Mouse (Mus musculus) splenic B cell, adult 2 months (primary cell): ENCODE results near the gene Gm10320.

Experiments used
- DNase-seq: peaks from one replicate; pipeline ENCODE4 v3.0.0-alpha.2; 2011; ENCODE audit warnings: low read depth, low spot score
- H3K27me3 ChIP-seq: 2 replicates; pipeline ENCODE4 v1.6.1; 2012; ENCODE audit warnings: mild to moderate bottlenecking, low read length, moderate library complexity, mixed read lengths; ENCODE audit not compliant: control insufficient read depth, poor library complexity, insufficient read depth, severe bottlenecking
- H3K36me3 ChIP-seq: 2 replicates; pipeline ENCODE4 v1.6.1; 2012; ENCODE audit warnings: mild to moderate bottlenecking, low read length, moderate library complexity, mixed read lengths; ENCODE audit not compliant: control insufficient read depth, poor library complexity, insufficient read depth, severe bottlenecking

Gm10320 gene

GRCm38 (mm10) chr13:98461467-98461866, 30.3 kb downstream of the Gm10320 start:
- H3K27me3 ChIP-seq = no peaks in the 10 kb centered on the region
- H3K36me3 ChIP-seq = no peaks in the 10 kb centered on the region
- no peak for DNase-seq

- Histone ChIP-seq H3K27me3 (no peaks in the 10 kb centered on the region), H3K36me3 (no peaks in the 10 kb centered on the region)
- no peak for DNase-seq
These were observed 35.4 kb downstream of the Gm10320 start for GRCm38 (mm10) chr13:98456398-98456797.

- no peaks in the 10 kb centered on the region for H3K36me3 ChIP-seq
- no peak for DNase-seq
- no peaks in the 10 kb centered on the region for H3K27me3 ChIP-seq
These were observed 36.2 kb downstream of the Gm10320 start for GRCm38 (mm10) chr13:98455646-98456045.

GRCm38 (mm10) chr13:98454224-98454967, 37.4 kb downstream of the Gm10320 start:
- Histone ChIP-seq H3K27me3 (no peaks in the 10 kb centered on the region), H3K36me3 (no peaks in the 10 kb centered on the region)
- no peak for DNase-seq

GRCm38 (mm10) chr13:98453146-98453545, 38.7 kb downstream of the Gm10320 start:
- H3K36me3 ChIP-seq = no peaks in the 10 kb centered on the region
- H3K27me3 ChIP-seq = no peaks in the 10 kb centered on the region
- DNase-seq = no peak

GRCm38 (mm10) chr13:98448696-98449095, 43.1 kb downstream of the Gm10320 start:
- no peak for DNase-seq
- H3K27me3 ChIP-seq = no peaks in the 10 kb centered on the region
- no peaks in the 10 kb centered on the region for H3K36me3 ChIP-seq

GRCm38 (mm10) chr13:98447741-98448140, 44.1 kb downstream of the Gm10320 start:
- no peak for DNase-seq
- no peaks in the 10 kb centered on the region for H3K27me3 ChIP-seq
- H3K36me3 ChIP-seq = no peaks in the 10 kb centered on the region

- H3K36me3 ChIP-seq = no peaks in the 10 kb centered on the region
- H3K27me3 ChIP-seq = no peaks in the 10 kb centered on the region
- DNase-seq = no peak
These were observed 46.2 kb downstream of the Gm10320 start for GRCm38 (mm10) chr13:98445391-98446125.

GRCm38 (mm10) chr13:98441001-98441400, 50.8 kb downstream of the Gm10320 start:
- no peak for DNase-seq
- H3K27me3 ChIP-seq = no peaks in the 10 kb centered on the region
- H3K36me3 ChIP-seq = no peaks in the 10 kb centered on the region

- no peaks in the 10 kb centered on the region for H3K27me3 ChIP-seq
- no peaks in the 10 kb centered on the region for H3K36me3 ChIP-seq
- no peak for DNase-seq
These were observed 51.4 kb downstream of the Gm10320 start for GRCm38 (mm10) chr13:98440293-98440952.
